ENCODE assay signal across 8 mouse cellular contexts in genomic region chr12:80790700-80791570, GRCm38 (mm10). TPM values are rescaled to one million over a fixed set of nuclear protein-coding genes. Genes with fewer than 3 reads are reported as not detected.
DNase-seq lines count a peak whose midpoint lies in the region; ATAC-seq and TF ChIP-seq lines count a peak whose summit lies in the region.

No protein-coding gene starts in this region.

- peak overlapping the region; percentile 99 for H3K27ac ChIP-seq in cortical plate, adult 2 months (ENCODE audit: insufficient read depth, low read length)
- H3K27ac ChIP-seq in hindbrain, embryonic 12.5 days, result peak overlapping the region; percentile 97
- H3K27ac ChIP-seq in lung, embryonic 15.5 days, result peak overlapping the region; percentile 98

- under 1% methylated on average over 76 of the region's 80 CpGs for WGBS in hindbrain, embryonic 12.5 days
- WGBS in lung, embryonic 15.5 days, result under 1% methylated on average over 60 of the region's 80 CpGs

- H3K4me3 ChIP-seq in cortical plate, adult 2 months (ENCODE audit: insufficient read depth, low read length), result peak overlapping the region; percentile 78
- peak overlapping the region; percentile 80 for H3K4me3 ChIP-seq in hindbrain, embryonic 12.5 days
- peak overlapping the region; percentile 98 for H3K4me3 ChIP-seq in lung, embryonic 15.5 days

- peak; percentile 49 for DNase-seq in kidney, adult 9 months
- no peak for DNase-seq in kidney, postnatal 25 days
- DNase-seq in splenic B cell, adult 2 months (ENCODE audit: low read depth, low spot score), result peak; percentile 72
- DNase-seq in adrenal gland, adult 2 months, result no peak
- no peak for DNase-seq in left cerebral cortex, adult 8-10 months (ENCODE audit: low spot score in 2 of 2)

- H3K9ac ChIP-seq in hindbrain, embryonic 12.5 days, result peak overlapping the region; percentile 89
- H3K9ac ChIP-seq in lung, embryonic 15.5 days, result peak overlapping the region; percentile 92

- H3K9me3 ChIP-seq in hindbrain, embryonic 12.5 days (replicated peaks), result no peaks in the 10 kb centered on the region
- H3K9me3 ChIP-seq in lung, embryonic 15.5 days, result no peaks in the 10 kb centered on the region

- peak overlapping the region; percentile 86 for H3K4me2 ChIP-seq in hindbrain, embryonic 12.5 days (replicated peaks)
- H3K4me2 ChIP-seq in lung, embryonic 15.5 days, result peak overlapping the region; percentile 65

- H3K4me1 ChIP-seq in cortical plate, adult 2 months (ENCODE audit: control insufficient read depth, insufficient read depth, low read length), result peaks cover 11% of the 10 kb centered on the region
- H3K4me1 ChIP-seq in hindbrain, embryonic 12.5 days, result peaks cover 26% of the 10 kb centered on the region
- H3K4me1 ChIP-seq in lung, embryonic 15.5 days, result peaks cover 31% of the 10 kb centered on the region

- peak; percentile 79; the same call in 1 of the 2 replicates for ATAC-seq in hindbrain, embryonic 12.5 days (ENCODE audit: low FRiP score)
- peak; percentile 78 for ATAC-seq in lung, embryonic 15.5 days (ENCODE audit: borderline replicate concordance, extremely low read depth, low FRiP score, low TSS enrichment)

- TF ChIP-seq POLR2A in cortical plate, adult 2 months (IDR thresholded peaks at IDR 0.05; ENCODE audit: extremely low read depth, insufficient read depth, low read length), result no peak

- H3K36me3 ChIP-seq in hindbrain, embryonic 12.5 days, result no peaks in the 10 kb centered on the region
- H3K36me3 ChIP-seq in lung, embryonic 15.5 days, result no peaks in the 10 kb centered on the region
- H3K36me3 ChIP-seq in splenic B cell, adult 2 months (ENCODE audit: control insufficient read depth, insufficient read depth, low read length, poor library complexity, severe bottlenecking), result no peaks in the 10 kb centered on the region

- 0 out of 2 replicates have a peak, but pooled peaks cover 3% of the 10 kb centered on the region for H3K27me3 ChIP-seq in hindbrain, embryonic 12.5 days
- no peaks in the 10 kb centered on the region for H3K27me3 ChIP-seq in lung, embryonic 15.5 days
- no peaks in the 10 kb centered on the region; the same call in 1 of the 2 replicates for H3K27me3 ChIP-seq in splenic B cell, adult 2 months (ENCODE audit: control insufficient read depth, insufficient read depth, low read length, poor library complexity, severe bottlenecking)

- TF ChIP-seq CTCF in cortical plate, adult 2 months (IDR thresholded peaks at IDR 0.05; ENCODE audit: extremely low read depth, insufficient read depth, low read length), result no peak

RNA-seq across cellular contexts. Expression of gene Susd6, which starts 0.6 kb away (rescaled TPM):
- polyA plus RNA-seq in cortical plate, adult 2 months (2012; rRNA removed), result 24.8 and 26.4 TPM in 2 replicates
- 18.8 and 19.3 TPM in 2 replicates for polyA plus RNA-seq in hindbrain, embryonic 12.5 days (2016; fragmentation: Nextera tagmentation; extraction: Ambion mirVana)
- polyA plus RNA-seq in lung, embryonic 15.5 days (2015; fragmentation: Nextera tagmentation; extraction: Ambion mirVana), result 17.3 and 17.4 TPM in 2 replicates
- total RNA-seq in adrenal gland, adult 2 months (2021), result 10 to 100 TPM; 50.4 to 57.8 TPM
- polyA plus RNA-seq in adrenal gland, adult 2 months (2012; rRNA removed), result 61.5 and 62.6 TPM in 2 replicates
- 10 to 100 TPM; 34.7 to 38.2 (median 35.5) TPM for total RNA-seq in left cerebral cortex, adult 8-10 months (2022)

RNA-seq across cellular contexts. Expression of gene Ccdc177, which starts 30.4 kb away (rescaled TPM):
- polyA plus RNA-seq in cortical plate, adult 2 months (2012; rRNA removed), result 5.6 and 7.5 TPM in 2 replicates
- 5.9 and 6.7 TPM in 2 replicates for polyA plus RNA-seq in hindbrain, embryonic 12.5 days (2016; fragmentation: Nextera tagmentation; extraction: Ambion mirVana)
- polyA plus RNA-seq in lung, embryonic 15.5 days (2015; fragmentation: Nextera tagmentation; extraction: Ambion mirVana), result 0.06 and 0.10 TPM in 2 replicates
- total RNA-seq in adrenal gland, adult 2 months (2021), result under 1 TPM in 1 of 2 experiments, not detected in 1; 0.07 TPM
- polyA plus RNA-seq in adrenal gland, adult 2 months (2012; rRNA removed), result not detected in 2 replicates
- total RNA-seq in left cerebral cortex, adult 8-10 months (2022), result 10 to 100 TPM; 12.9 to 14.9 (median 13.8) TPM

Comparison
In these comparisons a context has a peak if more than half of its experiments do, and no peak if none do; other contexts are left out.
1. DNase-seq: peak in kidney, adult 9 months (single experiment) and splenic B cell, adult 2 months (single experiment); none in kidney, postnatal 25 days (0 of 2), adrenal gland, adult 2 months (single experiment) and left cerebral cortex, adult 8-10 months (0 of 2).
2. Peak in every context shown above with its lines, with median percentiles within 50 percentile points of each other: H3K27ac ChIP-seq and H3K4me3 ChIP-seq.